Mouse (Mus musculus) lung, embryonic 16.5 days (tissue): ENCODE results near the gene Asf1a. TPM values are rescaled to one million over a fixed set of nuclear protein-coding genes. Genes with fewer than 3 reads are reported as not detected.
A peak's percentile ranks its signal among the peaks of the same experiment; 100 is the strongest.

Source experiments
- ATAC-seq: fragments of 200-750 bp; cut with Nextera tagmentation; 2 replicates; pipeline ENCODE4 v1.8.0; 2017; ENCODE audit warnings: low read depth, mild to moderate bottlenecking, moderate library complexity
- H3K27ac ChIP-seq: fragments of 300-500 bp; sonication (generic); 2 replicates; pipeline ENCODE4 v1.5.1; 2014; ENCODE audit warnings: mild to moderate bottlenecking, control low read depth, low read length
- H3K27me3 ChIP-seq: fragments of 300-500 bp; sonication (generic); 2 replicates; pipeline ENCODE4 v1.6.1; 2014; ENCODE audit warnings: low read depth, low read length, mixed read lengths; ENCODE audit not compliant: control insufficient read depth, insufficient read depth
- H3K36me3 ChIP-seq: fragments of 300-500 bp; sonication (generic); 2 replicates; pipeline ENCODE4 v1.6.1; 2014; ENCODE audit warnings: low read length; ENCODE audit not compliant: control insufficient read depth, insufficient read depth
- H3K4me1 ChIP-seq: fragments of 300-500 bp; sonication (generic); replicated peaks from 2 replicates; pipeline ENCODE4 v1.6.1; 2014; ENCODE audit warnings: low read length, mixed read lengths; ENCODE audit not compliant: control insufficient read depth, insufficient read depth
- H3K4me2 ChIP-seq: fragments of 300-500 bp; sonication (generic); 2 replicates; pipeline ENCODE4 v1.6.1; 2014; ENCODE audit warnings: low read depth, low read length, control low read depth
- H3K4me3 ChIP-seq: fragments of 300-500 bp; sonication (generic); 2 replicates; pipeline ENCODE4 v1.5.1; 2014; ENCODE audit warnings: mild to moderate bottlenecking, low read length, control low read depth
- H3K9ac ChIP-seq: fragments of 300-500 bp; sonication (generic); 2 replicates; pipeline ENCODE4 v1.6.1; 2014; ENCODE audit warnings: low read length, control low read depth
- H3K9me3 ChIP-seq: fragments of 300-500 bp; sonication (generic); 2 replicates; pipeline ENCODE4 v1.6.1; 2016; ENCODE audit warnings: low read length; ENCODE audit not compliant: control insufficient read depth
- WGBS: fragments of 180-500 bp; shearing (Covaris S2); extraction: QIAGEN DNeasy Blood & Tissue Kit; methylation state at CpG from one replicate; pipeline ENCODE4 v1.1.7; 2014; 5-methylcytosine and 5-hydroxymethylcytosine counted together
- polyA plus RNA-seq: library from polyadenylated mRNA; unstranded; fragments of >200 nt; fragmentation: Nextera tagmentation; extraction: Ambion mirVana; gene quantifications from 2 replicates; pipeline ENCODE4 v1.2.1, GENCODE M21; 2015

Asf1a gene
- polyA plus RNA-seq, result 104 and 105 TPM in 2 replicates

DNA sequence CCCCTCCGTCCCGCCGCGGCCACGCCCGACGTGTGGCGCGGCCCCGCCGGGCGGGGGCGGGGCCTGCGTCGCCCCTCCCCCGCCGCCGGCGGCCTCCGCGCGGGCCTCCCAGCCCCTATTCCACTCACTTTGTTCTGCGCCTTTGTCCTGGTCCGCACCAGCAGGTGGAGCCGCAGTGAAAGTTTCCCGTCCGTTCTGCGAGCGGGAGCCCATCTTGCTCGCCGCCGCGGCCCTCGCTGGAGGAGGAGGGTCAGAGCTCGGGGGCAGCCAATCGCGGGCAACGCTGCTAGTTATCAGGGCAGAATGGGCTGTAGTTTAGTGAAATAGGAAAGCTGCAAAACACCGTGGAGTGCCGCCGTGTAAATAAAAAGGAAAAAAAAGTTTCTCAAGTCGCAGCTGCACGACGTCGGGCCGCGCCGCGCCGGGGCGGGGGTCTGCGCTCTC, at the start of gene Asf1a:
Asf1a (plus strand) TSS at position 81 of the 444 bp plus-strand sequence.
- Histone ChIP-seq H3K9me3 (no peaks in the 10 kb centered on the region), H3K27me3 (no peaks in the 10 kb centered on the region), H3K4me2 (peak within 1 kb of the TSS; percentile 70), H3K4me3 (peak within 1 kb of the TSS; percentile 97), H3K9ac (peak within 1 kb of the TSS; percentile 95), H3K36me3 (peaks cover 4% of the 10 kb centered on the region; the same call in 1 of the 2 replicates), H3K27ac (peak within 1 kb of the TSS; percentile 99), H3K4me1 (peaks cover 13% of the 10 kb centered on the region)
- peak; percentile 98 for ATAC-seq
- WGBS, result under 1% methylated on average over 52 of the region's 52 CpGs

DNA sequence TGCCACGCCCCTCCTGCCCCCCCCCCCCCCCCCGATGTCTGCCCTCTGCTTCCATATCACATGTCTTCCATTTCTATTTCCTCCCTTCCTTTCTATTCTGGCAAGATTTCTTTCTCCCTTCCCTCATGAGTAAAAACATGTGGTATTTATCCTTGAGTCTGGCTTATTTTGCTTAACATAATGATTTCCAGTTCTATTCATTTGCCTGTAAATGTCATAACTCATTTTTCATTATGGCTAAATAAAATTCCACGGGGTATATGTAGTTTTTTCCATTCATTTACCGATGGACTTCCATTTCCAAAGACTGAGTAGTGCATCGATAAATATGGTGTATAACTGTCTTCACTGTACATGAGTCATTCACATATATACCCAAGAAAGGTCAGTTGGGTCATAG, 34.6 kb upstream of the Asf1a start:
- no peak for ATAC-seq
- WGBS, result 89% methylated on average over 5 of the region's 5 CpGs
- H3K36me3 ChIP-seq, result no peaks in the 10 kb centered on the region
- no peak overlapping the region for H3K4me2 ChIP-seq
- H3K9ac ChIP-seq, result no peak overlapping the region
- no peaks in the 10 kb centered on the region for H3K9me3 ChIP-seq
- H3K27me3 ChIP-seq, result no peaks in the 10 kb centered on the region
- no peaks in the 10 kb centered on the region for H3K4me1 ChIP-seq
- H3K4me3 ChIP-seq, result no peak overlapping the region
- no peak overlapping the region for H3K27ac ChIP-seq

- Histone ChIP-seq H3K4me1 (no peaks in the 10 kb centered on the region), H3K4me3 (no peak overlapping the region), H3K36me3 (no peaks in the 10 kb centered on the region), H3K9me3 (no peaks in the 10 kb centered on the region), H3K9ac (no peak overlapping the region), H3K4me2 (no peak overlapping the region), H3K27me3 (no peaks in the 10 kb centered on the region), H3K27ac (no peak overlapping the region)
- WGBS, result 77% methylated on average over 2 of the region's 2 CpGs
- no peak for ATAC-seq
These were observed 31.0 kb upstream of the Asf1a start for GRCm38 (mm10) chr10:53565538-53565937.

DNA sequence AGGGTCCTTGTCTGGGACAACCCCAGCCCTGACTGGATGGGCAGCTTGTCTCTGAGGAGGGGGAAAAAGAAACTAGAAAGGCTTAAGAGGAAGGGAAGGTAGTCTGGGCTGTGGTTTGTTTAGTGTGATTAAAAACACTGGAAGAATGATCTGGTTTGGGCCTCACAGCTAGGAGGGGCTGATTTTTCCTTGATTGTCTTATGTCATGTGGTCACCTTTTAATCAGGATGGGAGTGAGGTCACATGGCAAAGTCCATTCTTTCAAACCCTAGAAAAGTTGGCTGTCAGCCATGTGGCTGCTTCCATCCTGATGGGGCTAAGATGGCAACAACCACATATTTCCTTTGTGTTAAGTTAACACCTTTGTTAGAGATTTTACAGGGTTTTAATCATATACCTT, 28.0 kb upstream of the Asf1a start:
- Histone ChIP-seq H3K27me3 (no peaks in the 10 kb centered on the region), H3K9me3 (no peaks in the 10 kb centered on the region), H3K4me3 (no peak overlapping the region)

GRCm38 (mm10) chr10:53580137-53580536, 16.4 kb upstream of the Asf1a start:
- peak; percentile 71 for ATAC-seq
- Histone ChIP-seq H3K4me2 (peak overlapping the region; percentile 91), H3K27ac (no peak overlapping the region; the same call in 1 of the 2 replicates), H3K4me3 (peak overlapping the region; percentile 56), H3K27me3 (no peaks in the 10 kb centered on the region), H3K9me3 (no peaks in the 10 kb centered on the region), H3K36me3 (no peaks in the 10 kb centered on the region), H3K9ac (peak overlapping the region; percentile 34; the same call in 1 of the 2 replicates), H3K4me1 (peaks cover 3% of the 10 kb centered on the region; the same call in 1 of the 2 replicates)
- 35% methylated on average over 7 of the region's 7 CpGs for WGBS

More for the DNA sequence above, 28.0 kb upstream of the Asf1a start:
- no peak overlapping the region for H3K4me2 ChIP-seq
- H3K4me1 ChIP-seq, result no peaks in the 10 kb centered on the region
- ATAC-seq, result no peak
- no peak overlapping the region for H3K9ac ChIP-seq
- no peaks in the 10 kb centered on the region for H3K36me3 ChIP-seq
- no peak overlapping the region for H3K27ac ChIP-seq

- no peaks in the 10 kb centered on the region for H3K27me3 ChIP-seq
- no peaks in the 10 kb centered on the region for H3K9me3 ChIP-seq
- H3K4me1 ChIP-seq, result peaks cover 3% of the 10 kb centered on the region; the same call in 1 of the 2 replicates
- no peaks in the 10 kb centered on the region for H3K36me3 ChIP-seq
- peak; percentile 96 for ATAC-seq
- no peak overlapping the region; the same call in 1 of the 2 replicates for H3K27ac ChIP-seq
- peak overlapping the region; percentile 91 for H3K4me2 ChIP-seq
- H3K4me3 ChIP-seq, result peak overlapping the region; percentile 56
- WGBS, result 4% methylated on average over 14 of the region's 14 CpGs
- H3K9ac ChIP-seq, result peak overlapping the region; percentile 60
These were observed 15.9 kb upstream of the Asf1a start for GRCm38 (mm10) chr10:53580621-53581081.

DNA sequence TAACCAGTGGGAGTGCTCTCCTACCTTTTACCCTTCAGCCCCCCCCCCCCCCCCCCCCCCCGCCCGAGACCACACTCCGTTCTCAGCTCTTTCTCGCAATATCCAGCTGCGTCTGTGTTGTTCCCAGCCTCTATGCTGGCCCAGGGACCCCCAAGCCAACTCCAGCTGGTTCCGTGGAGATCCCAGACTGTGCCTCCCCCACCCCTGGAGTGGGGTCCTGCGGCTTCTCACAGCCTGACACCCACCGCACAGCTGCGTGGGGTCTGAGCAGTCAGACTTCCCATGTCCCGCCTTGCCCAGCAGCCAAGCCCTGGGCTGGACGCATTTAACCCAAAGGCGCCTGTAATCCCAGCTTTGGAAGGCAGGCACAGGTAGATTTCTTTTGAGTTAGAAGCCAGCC, 15.5 kb upstream of the Asf1a start:
- Histone ChIP-seq H3K27ac (no peak overlapping the region), H3K4me2 (peak overlapping the region; percentile 91), H3K4me1 (peaks cover 3% of the 10 kb centered on the region; the same call in 1 of the 2 replicates), H3K4me3 (peak overlapping the region; percentile 56), H3K27me3 (no peaks in the 10 kb centered on the region), H3K9me3 (no peaks in the 10 kb centered on the region), H3K9ac (peak overlapping the region; percentile 60), H3K36me3 (no peaks in the 10 kb centered on the region)
- ATAC-seq, result peak; percentile 56
- WGBS, result 14% methylated on average over 9 of the region's 12 CpGs

DNA sequence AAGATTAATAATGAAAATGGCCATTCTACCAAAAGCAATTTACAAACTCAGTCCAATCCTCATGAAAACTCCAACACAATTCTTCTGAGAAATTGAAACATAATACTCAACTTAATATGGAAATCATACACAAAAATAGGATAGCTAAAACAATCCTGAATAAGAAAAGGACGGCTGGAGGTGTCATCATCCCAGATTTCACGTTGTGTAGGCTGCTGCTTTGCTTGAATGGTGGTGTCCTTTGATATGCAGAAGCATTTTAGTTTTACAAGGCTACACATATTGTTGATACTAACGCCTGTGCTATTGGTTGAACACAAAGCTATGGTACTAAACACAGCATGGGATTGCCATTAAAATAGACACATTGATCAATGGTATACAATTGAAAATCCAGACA, 10.8 kb upstream of the Asf1a start:
- H3K9ac ChIP-seq, result no peak overlapping the region
- H3K4me1 ChIP-seq, result no peaks in the 10 kb centered on the region; the same call in 1 of the 2 replicates
- no peak overlapping the region for H3K4me2 ChIP-seq
- H3K36me3 ChIP-seq, result 0 out of 2 replicates have a peak, but pooled peaks cover 2% of the 10 kb centered on the region
- 85% methylated on average over 3 of the region's 3 CpGs for WGBS
- H3K27ac ChIP-seq, result no peak overlapping the region
- no peak for ATAC-seq
- H3K9me3 ChIP-seq, result no peaks in the 10 kb centered on the region
- H3K4me3 ChIP-seq, result no peak overlapping the region
- H3K27me3 ChIP-seq, result no peaks in the 10 kb centered on the region

DNA sequence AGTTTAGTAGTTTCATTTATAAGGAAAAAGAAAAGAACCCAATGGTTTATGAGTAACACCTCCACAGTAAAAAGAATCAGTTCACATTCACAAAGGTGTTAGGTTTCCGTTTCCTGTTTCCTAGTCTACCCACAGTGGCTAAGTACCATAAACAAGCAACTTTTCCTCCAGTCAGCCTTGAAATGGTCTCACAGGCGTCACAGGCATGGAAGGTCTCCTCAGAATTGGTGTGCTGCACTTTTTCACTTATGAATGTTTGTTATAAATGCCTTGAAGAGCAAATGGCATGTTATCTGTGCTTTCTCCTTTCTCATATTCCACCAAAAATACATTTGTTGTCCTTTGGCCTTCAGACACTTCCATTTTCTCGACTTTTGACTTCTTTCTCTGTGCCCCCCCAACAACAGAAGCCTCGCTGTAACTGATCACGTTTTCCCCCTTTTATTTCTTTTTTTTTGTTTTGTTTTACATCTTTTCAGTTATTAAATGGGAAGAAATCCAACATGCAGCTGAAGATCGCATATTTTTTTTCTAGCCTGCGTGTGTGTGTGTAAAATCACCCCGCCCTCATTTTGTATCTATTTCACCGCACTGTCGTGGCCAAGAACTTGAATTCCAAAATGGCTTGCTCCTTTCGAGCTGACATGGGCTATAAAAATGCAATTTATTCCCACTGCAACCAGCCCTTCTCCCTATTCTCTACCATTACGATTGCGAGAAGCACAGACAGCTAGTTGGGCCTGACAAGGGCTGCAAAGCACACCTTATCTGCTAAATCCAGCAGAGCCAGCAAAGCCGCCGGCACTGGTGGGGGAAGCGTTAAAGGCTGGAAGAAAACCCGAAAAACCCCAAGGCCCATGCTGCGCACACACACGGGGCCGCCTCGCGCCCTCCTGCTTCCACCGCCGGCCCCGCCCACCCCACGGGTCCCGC, 547 bp upstream of the Asf1a start:
- Histone ChIP-seq H3K27ac (peak overlapping the region; percentile 96), H3K4me1 (peaks cover 13% of the 10 kb centered on the region), H3K9ac (peak overlapping the region; percentile 74), H3K4me2 (peak overlapping the region; percentile 70), H3K36me3 (peaks cover 4% of the 10 kb centered on the region; the same call in 1 of the 2 replicates), H3K9me3 (no peaks in the 10 kb centered on the region), H3K4me3 (peak overlapping the region; percentile 97), H3K27me3 (no peaks in the 10 kb centered on the region)
- ATAC-seq, result no peak; the same call in none of the 2 replicates
- WGBS, result 5% methylated on average over 25 of the region's 27 CpGs
